Mouse (Mus musculus) hindbrain, postnatal 0 days (tissue): ENCODE measurements around the gene Glo1. TPM values are rescaled to one million over a fixed set of nuclear protein-coding genes. Genes with fewer than 3 reads are reported as not detected.
A peak's percentile ranks its signal among the peaks of the same experiment; 100 is the strongest.

Source experiments
- ATAC-seq: fragments of 200-750 bp; cut with Nextera tagmentation; 2 replicates; pipeline ENCODE4 v1.8.0; 2017; ENCODE audit warnings: mild to moderate bottlenecking, moderate TSS enrichment, moderate library complexity
- DNase-seq: peaks from one replicate; pipeline ENCODE4 v3.0.0-alpha.2; 2015; ENCODE audit warnings: low spot score
- H3K27ac ChIP-seq: fragments of 300-500 bp; sonication (generic); 2 replicates; pipeline ENCODE4 v1.5.1; 2014; ENCODE audit warnings: mild to moderate bottlenecking
- H3K27me3 ChIP-seq: fragments of 300-500 bp; sonication (generic); 2 replicates; pipeline ENCODE4 v1.6.1; 2014; ENCODE audit warnings: low read length, mixed read lengths; ENCODE audit not compliant: insufficient read depth
- H3K36me3 ChIP-seq: fragments of 300-500 bp; sonication (generic); 2 replicates; pipeline ENCODE4 v1.6.1; 2014; ENCODE audit warnings: low read length, mixed read lengths; ENCODE audit not compliant: insufficient read depth
- H3K4me1 ChIP-seq: fragments of 300-500 bp; sonication (generic); 2 replicates; pipeline ENCODE4 v1.6.1; 2014; ENCODE audit warnings: antibody characterized with exemption, low read length, mixed read lengths; ENCODE audit not compliant: insufficient read depth
- H3K4me2 ChIP-seq: fragments of 300-500 bp; sonication (generic); 2 replicates; pipeline ENCODE4 v1.6.1; 2014; ENCODE audit warnings: low read depth, mild to moderate bottlenecking, low read length, moderate library complexity, mixed read lengths
- H3K4me3 ChIP-seq: fragments of 300-500 bp; sonication (generic); 2 replicates; pipeline ENCODE4 v1.5.1; 2014; ENCODE audit warnings: low read length
- H3K9ac ChIP-seq: fragments of 300-500 bp; sonication (generic); replicated peaks from 2 replicates; pipeline ENCODE4 v1.6.1; 2014; ENCODE audit warnings: mild to moderate bottlenecking, low read length, moderate library complexity, mixed read lengths
- H3K9me3 ChIP-seq: fragments of 300-500 bp; sonication (generic); 2 replicates; pipeline ENCODE4 v1.6.1; 2016; ENCODE audit warnings: low read length, mixed read lengths
- CTCF ChIP-seq: IDR thresholded peaks from 2 replicates; pipeline ENCODE4 v1.5.1; 2016; ENCODE audit warnings: antibody characterized with exemption, control low read depth, low read depth
- WGBS: fragments of 180-500 bp; shearing (Covaris S2); extraction: QIAGEN DNeasy Blood & Tissue Kit; methylation state at CpG from one replicate; pipeline ENCODE4 v1.1.7; 2014; 5-methylcytosine and 5-hydroxymethylcytosine counted together
- polyA plus RNA-seq: library from polyadenylated mRNA; unstranded; fragments of >200 nt; fragmentation: Nextera tagmentation; extraction: Ambion mirVana; gene quantifications from 2 replicates; pipeline ENCODE4 v1.2.1, GENCODE M21; 2015
- total RNA-seq: library from RNA; depleted of rRNA; stranded (reverse); fragments of >200 nt; gene quantifications from 2 replicates; pipeline ENCODE4 v1.2.3, GENCODE M21; 2014

Gene Glo1
- total and polyA plus RNA-seq, 2 experiments from 2014 or later, result 165 to 212 TPM

- H3K4me2 ChIP-seq, result no peak overlapping the region
- no peaks in the 10 kb centered on the region for H3K27me3 ChIP-seq
- H3K9me3 ChIP-seq, result no peaks in the 10 kb centered on the region
- H3K27ac ChIP-seq, result no peak overlapping the region
- no peaks in the 10 kb centered on the region for H3K36me3 ChIP-seq
- 88% methylated on average over 5 of the region's 5 CpGs for WGBS
- H3K9ac ChIP-seq, result no peak overlapping the region
- ATAC-seq (no peak), DNase-seq (no peak)
- H3K4me1 ChIP-seq, result no peaks in the 10 kb centered on the region
- no peak overlapping the region for H3K4me3 ChIP-seq
- TF ChIP-seq CTCF, result no peak
Observed at GRCm38 (mm10) chr17:30616203-30616602, 10.5 kb downstream of the Glo1 start.

GRCm38 (mm10) chr17:30613350-30613749, 13.3 kb downstream of the Glo1 start:
- TF ChIP-seq CTCF, result no peak
- H3K27ac ChIP-seq, result no peak overlapping the region
- H3K4me2 ChIP-seq, result no peak overlapping the region
- no peaks in the 10 kb centered on the region for H3K4me1 ChIP-seq
- no peak overlapping the region for H3K4me3 ChIP-seq
- no peaks in the 10 kb centered on the region for H3K36me3 ChIP-seq
- ATAC-seq (no peak), DNase-seq (no peak)
- no peak overlapping the region for H3K9ac ChIP-seq
- no peaks in the 10 kb centered on the region for H3K9me3 ChIP-seq
- H3K27me3 ChIP-seq, result no peaks in the 10 kb centered on the region

GRCm38 (mm10) chr17:30612075-30612859, 14.4 kb downstream of the Glo1 start:
- DNase-seq (peak; percentile 97), ATAC-seq (peak; percentile 100)
- Histone ChIP-seq H3K27ac (peak overlapping the region; percentile 85), H3K4me2 (peak overlapping the region; percentile 78), H3K4me3 (peak overlapping the region; percentile 70), H3K27me3 (no peaks in the 10 kb centered on the region), H3K36me3 (no peaks in the 10 kb centered on the region), H3K4me1 (no peaks in the 10 kb centered on the region), H3K9ac (peak overlapping the region; percentile 72), H3K9me3 (no peaks in the 10 kb centered on the region)
- under 1% methylated on average over 34 of the region's 34 CpGs for WGBS
- TF ChIP-seq CTCF, result peak; percentile 55

GRCm38 (mm10) chr17:30611221-30612074, 15.2 kb downstream of the Glo1 start:
- Histone ChIP-seq H3K27ac (peak overlapping the region; percentile 85), H3K4me3 (peak overlapping the region; percentile 70), H3K9ac (peak overlapping the region; percentile 72), H3K9me3 (no peaks in the 10 kb centered on the region), H3K36me3 (no peaks in the 10 kb centered on the region), H3K27me3 (no peaks in the 10 kb centered on the region), H3K4me2 (peak overlapping the region; percentile 78), H3K4me1 (no peaks in the 10 kb centered on the region)
- WGBS, result 25% methylated on average over 18 of the region's 18 CpGs
- TF ChIP-seq CTCF, result no peak
- DNase-seq (no peak), ATAC-seq (no peak)

- no peak for ATAC-seq
- Histone ChIP-seq H3K4me3 (no peak overlapping the region), H3K4me1 (no peaks in the 10 kb centered on the region), H3K36me3 (no peaks in the 10 kb centered on the region), H3K27ac (no peak overlapping the region), H3K9ac (no peak overlapping the region), H3K4me2 (no peak overlapping the region), H3K9me3 (no peaks in the 10 kb centered on the region), H3K27me3 (no peaks in the 10 kb centered on the region)
- TF ChIP-seq CTCF, result no peak
- WGBS, result 72% methylated on average over 1 of the region's 1 CpGs
- no peak for DNase-seq
Observed at GRCm38 (mm10) chr17:30610739-30611138, 15.9 kb downstream of the Glo1 start.

GRCm38 (mm10) chr17:30609980-30610307, 16.7 kb downstream of the Glo1 start:
- H3K27me3 ChIP-seq, result no peaks in the 10 kb centered on the region
- no peaks in the 10 kb centered on the region for H3K9me3 ChIP-seq
- H3K4me1 ChIP-seq, result no peaks in the 10 kb centered on the region
- H3K36me3 ChIP-seq, result no peaks in the 10 kb centered on the region
- no peak for TF ChIP-seq CTCF
- no peak overlapping the region for H3K4me2 ChIP-seq
- H3K27ac ChIP-seq, result no peak overlapping the region
- 96% methylated on average over 5 of the region's 5 CpGs for WGBS
- no peak overlapping the region for H3K4me3 ChIP-seq
- DNase-seq (no peak), ATAC-seq (no peak)
- H3K9ac ChIP-seq, result no peak overlapping the region
